Mouse (Mus musculus) leukemia stem cell, adult 10-12 weeks (primary cell): ENCODE results near the gene Klhdc7a. TPM values are rescaled to one million over a fixed set of nuclear protein-coding genes. Genes with fewer than 3 reads are reported as not detected.

Experiments
- polyA plus RNA-seq: library from polyadenylated mRNA; stranded (reverse); fragments of >175 nt; gene quantifications from 2 replicates; pipeline ENCODE4 v1.2.3, GENCODE M21; 2012; ENCODE audit warnings: low replicate concordance

Gene Klhdc7a
- polyA plus RNA-seq: not detected in 2 replicates

GRCm38 (mm10) chr4:139967922-139968321, at the start of gene Klhdc7a:
Klhdc7a (minus strand) TSS chr4:139968026.

Other genes starting within 250 kb of the Klhdc7a start
- gene Pax7, start 134.5 kb downstream of the Klhdc7a start, polyA plus RNA-seq: 0.07 TPM in 1 of 2 replicates, not detected in the other